Mouse (Mus musculus): ENCODE results near the gene Olfr394. TPM values are rescaled to one million over a fixed set of nuclear protein-coding genes. Genes with fewer than 3 reads are reported as not detected.

The Olfr394 gene
- not detected in 2 replicates for polyA plus RNA-seq (2012)

DNA sequence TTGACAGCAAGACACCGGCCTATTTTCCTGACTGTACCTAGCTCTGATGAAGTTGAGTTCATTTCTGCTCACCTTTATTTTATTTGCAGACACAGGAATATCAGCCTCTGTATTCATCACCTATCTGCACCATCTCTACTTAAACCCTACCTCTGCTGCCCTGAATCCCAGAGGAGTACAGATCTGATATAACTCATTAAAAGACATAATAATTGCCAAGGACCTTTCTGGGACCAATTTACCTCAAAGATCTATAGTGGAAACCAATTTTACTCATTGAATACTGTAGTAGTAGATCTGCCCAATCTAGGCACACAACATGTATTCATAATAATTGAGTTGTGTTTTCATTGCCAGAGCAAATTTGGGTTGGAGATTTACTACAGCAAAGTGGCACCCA, at the start of gene Olfr394:
Gene Olfr394 (minus strand): TSS at position 101 of the 400 bp plus-strand sequence.

DNA sequence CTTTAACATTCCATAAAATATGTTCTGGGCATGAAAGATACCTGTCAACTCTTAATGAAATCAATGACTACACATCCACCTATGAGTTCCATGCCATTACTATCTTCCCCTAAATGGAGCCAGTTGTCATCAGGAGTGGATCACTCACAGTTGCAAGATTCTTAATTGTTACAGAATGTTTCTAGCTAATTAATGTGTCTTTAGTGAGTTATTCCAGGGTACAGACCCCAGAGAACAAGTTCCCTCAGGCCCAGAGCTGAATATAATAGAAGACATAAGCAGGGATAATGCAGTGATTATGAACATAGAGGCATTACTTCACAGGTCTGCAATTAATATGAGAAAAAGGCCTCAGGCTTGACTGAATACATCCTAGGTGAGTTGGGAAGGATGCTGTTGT, 45.8 kb upstream of the Olfr394 start, which contains the start of gene Olfr23:
Gene Olfr23 (plus strand): TSS at position 301 of the 400 bp plus-strand sequence.

GRCm38 (mm10) chr11:73909199-73909598, 18.6 kb upstream of the Olfr394 start, which contains the start of gene Olfr395:
Gene Olfr395, minus strand, starts transcription at chr11:73909299.

DNA sequence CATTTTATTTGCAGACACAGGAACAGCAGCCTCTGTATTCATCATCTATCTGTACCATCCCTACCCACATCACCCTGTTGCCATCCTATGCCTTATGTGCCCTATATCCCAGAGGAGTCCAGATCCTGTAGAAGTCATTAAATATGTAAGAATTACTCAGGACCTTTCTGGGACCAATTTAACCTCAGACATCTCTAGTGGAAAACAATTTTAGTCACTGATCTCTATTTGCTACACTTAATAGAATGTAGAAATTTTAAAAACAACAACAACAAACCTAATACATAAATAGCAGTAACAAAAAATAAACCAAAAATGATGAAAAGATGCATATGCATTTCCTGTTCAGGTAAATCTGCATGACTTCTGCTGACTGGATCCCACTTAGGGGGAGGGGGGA, 39.2 kb downstream of the Olfr394 start, which contains the start of gene Olfr393:
Gene Olfr393 (minus strand): TSS at position 101 of the 400 bp plus-strand sequence.

Other genes starting within 250 kb of the Olfr394 start
- gene Zfp735, start 202.0 kb downstream of the Olfr394 start, polyA plus RNA-seq (2012), result not detected in 2 replicates
- gene Olfr389, start 110.1 kb downstream of the Olfr394 start, polyA plus RNA-seq (2012), result not detected in 2 replicates
- not detected in 2 replicates for gene Olfr390, start 107.8 kb downstream of the Olfr394 start, polyA plus RNA-seq (2012)
- not detected in 2 replicates for gene Olfr391-ps, start 87.7 kb downstream of the Olfr394 start, polyA plus RNA-seq (2012)
- not detected in 2 replicates for gene Olfr392, start 73.7 kb downstream of the Olfr394 start, polyA plus RNA-seq (2012)
- not detected in 2 replicates for gene Olfr393, start 39.3 kb downstream of the Olfr394 start, polyA plus RNA-seq (2012)
- gene Olfr395, start 18.5 kb upstream of the Olfr394 start, polyA plus RNA-seq (2012), result not detected in 2 replicates
- gene Olfr23, start 45.9 kb upstream of the Olfr394 start, polyA plus RNA-seq (2012), result not detected in 2 replicates
- not detected in 2 replicates for gene Olfr397, start 70.0 kb upstream of the Olfr394 start, polyA plus RNA-seq (2012)
- 0.02 TPM in 1 of 2 replicates, not detected in the other for gene Olfr398, start 99.6 kb upstream of the Olfr394 start, polyA plus RNA-seq (2012)
- gene Olfr139, start 165.8 kb upstream of the Olfr394 start, polyA plus RNA-seq (2012), result not detected in 2 replicates
- gene Olfr399, start 165.8 kb upstream of the Olfr394 start, polyA plus RNA-seq (2012), result not detected in 2 replicates
- gene Zfp616, start 179.2 kb upstream of the Olfr394 start, polyA plus RNA-seq (2012), result not detected in 2 replicates
- gene Olfr401, start 222.9 kb upstream of the Olfr394 start, polyA plus RNA-seq (2012), result not detected in 2 replicates